Mouse (Mus musculus) erythroid progenitor cell, adult 5-6 weeks (primary cell): Measurements from ENCODE around the gene Klrk1. TPM values are rescaled to one million over a fixed set of nuclear protein-coding genes. Genes with fewer than 3 reads are reported as not detected.
"Not testable (repeated sequence)": the region's sequence is repeated elsewhere in the genome, so short reads cannot be mapped to it uniquely, and the experiment has no call there.

Experiments used
- ATAC-seq: replicated peaks from 2 replicates; pipeline ENCODE4 v1.8.0; 2016; ENCODE audit warnings: moderate number of reproducible peaks, mild to moderate bottlenecking, moderate TSS enrichment, inconsistent platforms; ENCODE audit not compliant: poor library complexity, low FRiP score, severe bottlenecking
- total RNA-seq, 2 experiments: library from RNA; stranded (forward) in 1 of 2; stranded (reverse) in 1 of 2; fragments of 150-400 nt in 1 of 2; fragments of 186-747, 209-891 nt in 1 of 2; gene quantifications; 2 replicates each; pipeline versions ENCODE4 v1.2.3 to v1.2.4; 2015 to 2017; ENCODE audit warnings: low replicate concordance in 2 of 2

Klrk1 gene
- total RNA-seq (2015; ENCODE audit: low replicate concordance) (1.8 and 2.5 TPM in 2 replicates), total RNA-seq (2017; ENCODE audit: low replicate concordance) (2.7 and 3.5 TPM in 2 replicates)

DNA sequence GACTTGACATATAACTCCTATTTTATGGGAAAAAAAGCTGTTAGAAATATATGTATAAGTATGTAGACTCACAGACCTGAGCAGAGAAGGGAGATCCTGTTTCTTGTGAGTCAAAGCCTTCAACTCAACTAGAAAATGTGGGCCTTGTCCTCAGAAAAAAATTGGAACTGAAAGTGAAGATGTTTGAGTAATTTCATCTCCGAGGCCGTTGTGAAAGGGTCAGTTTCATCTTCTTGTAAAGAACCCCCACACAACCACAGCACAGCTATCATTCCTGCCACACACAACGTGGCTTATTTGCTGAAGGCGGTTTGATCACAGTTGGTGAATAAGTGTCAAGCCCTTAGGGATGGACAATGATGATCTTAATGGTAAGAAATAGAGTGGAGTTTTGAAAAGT is at the start of gene Klrk1:
Gene Klrk1 (minus strand): TSS at position 130 of the 400 bp plus-strand sequence.
- no peak for ATAC-seq

DNA sequence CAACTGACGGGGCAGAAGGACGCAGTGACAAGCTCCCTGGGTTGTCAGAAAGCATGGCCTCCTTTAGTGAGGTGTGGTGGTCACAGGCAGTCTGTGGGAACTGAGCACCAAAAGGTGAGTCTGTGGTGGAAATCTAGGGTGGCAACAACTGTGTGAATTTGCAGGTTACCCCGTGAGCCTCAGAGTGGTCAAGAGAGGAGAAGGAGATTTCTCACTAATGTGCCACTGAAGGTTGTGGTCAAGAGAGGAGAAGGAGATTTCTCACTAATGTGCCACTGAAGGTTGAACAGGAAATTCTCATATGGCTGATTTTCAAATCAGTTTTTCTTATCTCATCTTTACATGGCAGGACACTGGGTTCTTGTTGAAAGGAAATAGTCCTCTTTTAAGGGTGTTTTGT is 37.6 kb upstream of the Klrk1 start:
- ATAC-seq: not testable (repeated sequence)

DNA sequence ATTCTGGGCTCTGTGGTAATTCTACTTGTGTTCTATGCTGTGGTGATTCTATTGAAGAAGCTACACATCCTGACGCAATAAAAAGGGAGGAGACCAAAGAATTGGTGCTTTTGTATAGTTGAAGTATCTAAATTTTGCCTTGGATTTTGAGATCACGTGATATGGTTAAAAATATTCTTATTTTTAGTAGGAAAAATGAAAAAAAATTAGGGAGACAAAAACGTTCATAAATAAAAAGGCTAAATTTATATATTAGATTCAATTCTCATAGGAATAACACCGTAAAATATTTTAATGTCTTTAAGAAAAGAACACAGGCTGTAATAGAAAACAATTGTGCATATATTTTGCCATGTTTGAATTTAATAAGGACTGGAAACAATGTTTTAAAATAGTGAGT is 36.9 kb upstream of the Klrk1 start, which contains the start of gene Klrc2:
Gene Klrc2 (minus strand): TSS at position 101 of the 400 bp plus-strand sequence.
- not testable (repeated sequence) for ATAC-seq

DNA sequence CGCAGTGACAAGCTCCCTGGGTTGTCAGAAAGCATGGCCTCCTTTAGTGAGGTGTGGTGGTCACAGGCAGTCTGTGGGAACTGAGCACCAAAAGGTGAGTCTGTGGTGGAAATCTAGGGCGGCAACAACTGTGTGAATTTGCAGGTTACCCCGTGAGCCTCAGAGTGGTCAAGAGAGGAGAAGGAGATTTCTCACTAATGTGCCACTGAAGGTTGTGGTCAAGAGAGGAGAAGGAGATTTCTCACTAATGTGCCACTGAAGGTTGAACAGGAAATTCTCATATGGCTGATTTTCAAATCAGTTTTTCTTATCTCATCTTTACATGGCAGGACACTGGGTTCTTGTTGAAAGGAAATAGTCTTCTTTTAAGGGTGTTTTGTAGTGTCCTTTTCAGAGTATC is 20.4 kb upstream of the Klrk1 start:
- not testable (repeated sequence) for ATAC-seq

DNA sequence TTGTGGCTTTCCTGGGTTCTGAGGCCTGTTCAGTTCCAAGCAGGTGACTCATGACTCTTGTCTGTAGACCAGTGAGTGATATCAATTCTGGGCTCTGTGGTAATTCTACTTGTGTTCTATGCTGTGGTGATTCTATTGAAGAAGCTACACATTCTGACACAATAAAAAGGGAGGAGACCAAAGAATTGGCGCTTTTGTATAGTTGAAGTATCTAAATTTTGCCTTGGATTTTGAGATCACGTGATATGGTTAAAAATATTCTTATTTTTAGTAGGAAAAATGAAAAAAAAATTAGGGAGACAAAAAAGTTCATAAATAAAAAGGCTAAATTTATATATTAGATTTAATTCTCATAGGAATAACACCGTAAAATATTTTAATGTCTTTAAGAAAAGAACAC is 19.6 kb upstream of the Klrk1 start, which contains the start of gene Klrc3:
Gene Klrc3 (minus strand): TSS at position 101 of the 400 bp plus-strand sequence.
- ATAC-seq: 0 out of 2 replicates have a peak, but pooled peaks have one; percentile 29

DNA sequence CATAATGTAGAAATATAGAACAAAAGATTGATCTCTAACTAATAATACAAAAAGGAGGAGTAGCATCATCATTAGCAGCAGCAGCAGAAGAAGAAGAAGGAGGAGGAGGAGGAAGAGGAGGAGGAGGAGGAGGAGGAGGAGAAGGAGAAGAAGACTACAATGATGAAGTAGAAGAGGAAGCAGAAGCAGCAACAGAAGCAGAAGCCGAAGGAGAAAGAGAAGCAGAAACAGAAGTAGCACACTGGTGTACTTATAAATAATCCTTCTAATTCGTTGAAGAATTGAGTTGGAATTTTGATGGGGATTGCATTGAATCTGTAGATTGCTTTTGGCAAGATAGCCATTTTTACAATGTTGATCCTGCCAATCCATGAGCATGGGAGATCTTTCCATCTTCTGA is 7.4 kb upstream of the Klrk1 start:
- ATAC-seq: not testable (repeated sequence)

DNA sequence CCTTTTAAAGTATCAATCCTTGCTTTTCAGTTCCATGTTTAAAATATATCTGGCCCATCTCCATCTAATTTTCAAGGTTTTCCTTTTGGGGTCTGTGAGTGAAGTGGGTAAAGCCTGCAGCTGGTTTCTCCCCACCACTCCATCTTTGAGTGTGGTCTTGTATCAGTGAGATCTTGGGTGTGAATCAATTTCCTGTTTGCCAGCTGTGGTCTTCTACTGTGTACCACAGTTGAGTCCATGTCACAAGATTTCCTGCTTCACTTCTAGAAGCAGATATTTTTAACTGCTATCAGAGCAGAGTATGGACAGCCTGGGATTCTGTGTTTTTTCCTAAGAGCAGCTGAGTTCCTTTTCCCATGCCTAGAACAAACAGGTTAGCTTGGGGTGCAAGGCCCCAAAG is 15.3 kb downstream of the Klrk1 start:
- ATAC-seq: no peak

DNA sequence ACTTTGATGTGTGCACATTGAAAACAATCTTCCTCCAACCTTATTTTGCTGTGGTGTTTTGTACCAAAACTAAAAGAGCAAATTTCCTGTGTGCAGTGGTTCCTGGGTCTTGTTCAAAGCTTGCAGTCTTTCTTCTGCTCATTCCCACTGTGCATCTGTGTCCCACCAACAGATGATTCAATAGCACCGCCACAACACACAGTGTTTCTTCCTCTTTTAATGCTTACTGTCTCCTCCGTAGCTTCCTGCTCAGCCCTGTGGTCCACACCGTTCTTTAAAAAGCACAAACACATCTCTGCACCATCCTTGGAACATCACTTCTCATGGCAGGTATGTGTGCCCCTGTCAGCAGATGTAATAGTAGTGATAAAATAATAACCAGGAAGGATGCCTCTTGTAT is 32.2 kb downstream of the Klrk1 start, which contains the start of gene Klrd1:
Gene Klrd1 (plus strand): TSS at position 275 of the 400 bp plus-strand sequence.
- ATAC-seq: no peak

DNA sequence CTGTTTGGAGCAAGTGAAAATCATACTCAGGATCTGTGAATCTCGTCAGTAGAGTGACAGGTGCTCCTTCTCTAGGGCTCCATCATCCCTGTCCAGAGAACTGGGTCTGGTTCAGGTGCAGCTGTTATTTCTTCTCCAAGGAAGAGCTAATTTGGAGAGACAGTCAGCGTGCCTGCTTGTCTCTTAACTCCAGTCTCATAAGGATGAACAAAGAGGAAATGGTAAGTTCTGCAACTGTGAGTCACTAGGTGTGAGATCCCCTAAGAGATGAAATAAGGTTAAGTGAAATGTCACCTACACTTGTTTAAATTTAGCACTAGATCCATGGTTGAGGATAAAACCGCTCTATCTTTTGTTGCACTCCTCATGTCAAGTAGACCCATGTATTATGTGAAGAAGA is 40.6 kb downstream of the Klrk1 start:
- ATAC-seq: no peak

DNA sequence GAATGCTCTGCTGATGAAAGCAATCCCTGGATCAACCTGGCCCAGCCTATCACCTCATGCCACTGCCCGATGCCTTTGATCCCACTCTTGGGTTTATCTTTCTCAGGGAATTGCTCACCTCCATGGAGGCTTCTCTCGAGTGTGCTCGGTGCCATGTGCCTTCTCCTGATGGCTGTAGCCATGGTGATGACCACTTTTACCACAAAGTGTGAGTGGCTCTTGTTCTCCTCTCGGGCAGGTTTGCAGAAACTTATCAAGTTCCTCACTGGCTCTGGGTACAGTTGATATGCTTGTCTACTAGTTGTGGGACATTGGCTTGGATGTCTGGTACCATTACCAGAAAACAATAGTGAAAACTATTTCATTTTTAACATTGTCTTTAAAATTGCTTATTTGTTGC is 41.8 kb downstream of the Klrk1 start:
- ATAC-seq: no peak

DNA sequence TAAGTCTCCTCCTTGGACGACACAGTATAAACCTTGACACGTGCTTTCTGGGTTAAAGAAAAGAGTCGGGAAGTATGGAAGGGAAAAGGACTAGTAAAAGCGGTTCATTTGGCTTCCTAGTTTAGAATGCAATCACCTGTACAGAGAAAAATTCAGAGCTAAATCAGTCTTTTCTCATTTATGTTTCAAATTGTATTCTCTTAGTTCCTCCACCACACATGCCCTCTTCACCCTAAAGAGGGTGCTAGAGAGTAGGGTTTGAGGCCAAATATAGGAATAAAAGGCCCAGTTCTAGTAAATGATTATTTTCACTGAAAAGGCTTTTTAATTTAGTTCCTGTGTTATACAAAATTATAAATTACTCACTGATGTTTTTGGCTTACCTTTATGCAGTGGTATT is 42.4 kb downstream of the Klrk1 start:
- no peak for ATAC-seq

DNA sequence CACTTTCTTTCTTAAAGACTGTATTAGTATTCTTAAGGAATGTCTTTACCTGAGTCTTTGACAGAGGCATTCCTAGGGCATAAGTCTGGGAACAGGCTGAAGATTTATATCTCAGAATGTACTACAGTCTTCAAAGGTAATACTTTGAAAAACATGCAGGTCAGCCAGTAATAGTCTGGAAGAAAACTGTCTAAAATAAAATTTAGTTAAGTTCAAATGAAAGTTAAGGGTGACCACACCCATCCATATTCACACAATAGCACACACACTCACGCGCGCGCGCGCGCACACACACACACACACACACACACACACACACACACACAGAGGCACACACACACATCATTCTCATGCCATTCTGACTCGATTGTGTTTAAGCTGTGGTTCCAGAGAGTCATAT is 46.1 kb downstream of the Klrk1 start, which contains the start of gene Klre1:
Gene Klre1 (plus strand): TSS at position 301 of the 400 bp plus-strand sequence.
- no peak for ATAC-seq

DNA sequence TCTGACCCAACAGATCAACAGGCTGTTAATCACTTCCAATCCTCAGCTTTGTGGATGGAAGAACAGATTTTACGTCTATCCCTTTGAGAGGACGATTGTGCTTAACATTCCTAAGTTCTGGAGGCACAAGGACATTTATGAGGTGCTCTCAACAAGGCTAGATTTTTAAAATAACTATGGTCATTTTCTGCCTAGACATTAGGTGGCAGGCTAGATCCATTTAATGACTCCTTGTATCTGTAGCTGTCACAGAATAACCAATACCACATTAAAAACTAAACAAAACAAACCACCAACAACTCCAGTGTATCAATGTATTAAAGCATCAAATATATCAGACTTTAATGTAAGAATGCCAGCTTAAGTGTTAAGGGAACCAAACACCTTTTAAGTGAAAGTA is 48.3 kb downstream of the Klrk1 start:
- no peak for ATAC-seq

DNA sequence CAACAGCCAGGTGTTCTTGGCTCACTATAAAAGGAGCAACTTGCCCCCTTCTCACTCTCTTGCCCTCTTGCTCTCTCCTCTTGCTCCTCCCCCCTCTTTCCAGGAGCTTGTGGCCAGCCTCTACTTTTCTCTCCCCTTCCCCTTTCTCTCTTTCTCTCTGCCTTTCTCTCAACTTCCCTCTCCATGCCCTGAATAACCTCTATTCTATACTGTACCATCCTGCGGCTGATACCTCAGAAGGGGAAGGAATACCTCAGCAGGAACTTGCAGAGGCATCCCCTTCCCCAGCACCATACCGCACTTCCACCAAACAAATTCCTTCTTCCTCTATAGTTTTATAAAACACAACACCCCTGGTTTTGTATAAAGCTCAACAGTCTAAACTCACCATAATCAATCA is 58.4 kb downstream of the Klrk1 start:
- no peak for ATAC-seq

Other genes starting within 250 kb of the Klrk1 start
- gene Clec12b, start 238.0 kb downstream of the Klrk1 start, total RNA-seq (2015; ENCODE audit: low replicate concordance): not detected in 2 replicates
- not detected in 2 replicates for gene Clec12b, start 238.0 kb downstream of the Klrk1 start, total RNA-seq (2017; ENCODE audit: low replicate concordance)
- 8.3 TPM in 1 of 2 replicates, not detected in the other for gene Clec1b, start 226.6 kb downstream of the Klrk1 start, total RNA-seq (2015; ENCODE audit: low replicate concordance)
- 2.7 TPM in 1 of 2 replicates, not detected in the other for gene Clec1b, start 226.6 kb downstream of the Klrk1 start, total RNA-seq (2017; ENCODE audit: low replicate concordance)
- 0.72 TPM in 1 of 2 replicates, not detected in the other for gene Clec9a, start 215.0 kb downstream of the Klrk1 start, total RNA-seq (2015; ENCODE audit: low replicate concordance)
- gene Clec9a, start 215.0 kb downstream of the Klrk1 start, total RNA-seq (2017; ENCODE audit: low replicate concordance): 0.13 TPM in 1 of 2 replicates, not detected in the other
- gene Clec1a, start 171.9 kb downstream of the Klrk1 start, total RNA-seq (2015; ENCODE audit: low replicate concordance): not detected in 2 replicates
- gene Clec1a, start 171.9 kb downstream of the Klrk1 start, total RNA-seq (2017; ENCODE audit: low replicate concordance): 2.0 TPM in 1 of 2 replicates, not detected in the other
- 3.4 and 4.3 TPM in 2 replicates for gene Olr1, start 116.7 kb downstream of the Klrk1 start, total RNA-seq (2015; ENCODE audit: low replicate concordance)
- 2.2 and 5.6 TPM in 2 replicates for gene Olr1, start 116.7 kb downstream of the Klrk1 start, total RNA-seq (2017; ENCODE audit: low replicate concordance)
- not detected in 2 replicates for gene Tmem52b, start 111.3 kb downstream of the Klrk1 start, total RNA-seq (2015; ENCODE audit: low replicate concordance)
- gene Tmem52b, start 111.3 kb downstream of the Klrk1 start, total RNA-seq (2017; ENCODE audit: low replicate concordance): not detected in 2 replicates
- gene Gabarapl1, start 90.7 kb downstream of the Klrk1 start, total RNA-seq (2015; ENCODE audit: low replicate concordance): 2.1 and 6.5 TPM in 2 replicates
- 9.8 and 17.5 TPM in 2 replicates for gene Gabarapl1, start 90.7 kb downstream of the Klrk1 start, total RNA-seq (2017; ENCODE audit: low replicate concordance)
- not detected in 2 replicates for gene Klre1, start 46.0 kb downstream of the Klrk1 start, total RNA-seq (2015; ENCODE audit: low replicate concordance)
- not detected in 2 replicates for gene Klre1, start 46.0 kb downstream of the Klrk1 start, total RNA-seq (2017; ENCODE audit: low replicate concordance)
- gene Klrd1, start 32.1 kb downstream of the Klrk1 start, total RNA-seq (2015; ENCODE audit: low replicate concordance): 10.5 and 10.8 TPM in 2 replicates
- 2.8 TPM in 1 of 2 replicates, not detected in the other for gene Klrd1, start 32.1 kb downstream of the Klrk1 start, total RNA-seq (2017; ENCODE audit: low replicate concordance)
- not detected in 2 replicates for gene Klrc3, start 19.5 kb upstream of the Klrk1 start, total RNA-seq (2015; ENCODE audit: low replicate concordance)
- not detected in 2 replicates for gene Klrc3, start 19.5 kb upstream of the Klrk1 start, total RNA-seq (2017; ENCODE audit: low replicate concordance)
- 1.3 and 2.2 TPM in 2 replicates for gene Klrc2, start 36.8 kb upstream of the Klrk1 start, total RNA-seq (2015; ENCODE audit: low replicate concordance)
- gene Klrc2, start 36.8 kb upstream of the Klrk1 start, total RNA-seq (2017; ENCODE audit: low replicate concordance): 0.90 TPM in 1 of 2 replicates, not detected in the other
- 2.5 TPM in 1 of 2 replicates, not detected in the other for gene Klrc1, start 55.1 kb upstream of the Klrk1 start, total RNA-seq (2015; ENCODE audit: low replicate concordance)
- gene Klrc1, start 55.1 kb upstream of the Klrk1 start, total RNA-seq (2017; ENCODE audit: low replicate concordance): 7.7 TPM in 1 of 2 replicates, not detected in the other
- not detected in 2 replicates for gene Klri1, start 93.3 kb upstream of the Klrk1 start, total RNA-seq (2015; ENCODE audit: low replicate concordance)
- gene Klri1, start 93.3 kb upstream of the Klrk1 start, total RNA-seq (2017; ENCODE audit: low replicate concordance): 2.4 and 4.0 TPM in 2 replicates
- not detected in 2 replicates for gene Klri2, start 116.6 kb upstream of the Klrk1 start, total RNA-seq (2015; ENCODE audit: low replicate concordance)
- 0.39 TPM in 1 of 2 replicates, not detected in the other for gene Klri2, start 116.6 kb upstream of the Klrk1 start, total RNA-seq (2017; ENCODE audit: low replicate concordance)
- gene Gm156, start 160.4 kb upstream of the Klrk1 start, total RNA-seq (2015; ENCODE audit: low replicate concordance): not detected in 2 replicates
- not detected in 2 replicates for gene Gm156, start 160.4 kb upstream of the Klrk1 start, total RNA-seq (2017; ENCODE audit: low replicate concordance)
- gene Gm17631, start 238.8 kb upstream of the Klrk1 start, total RNA-seq (2015; ENCODE audit: low replicate concordance): not detected in 2 replicates
- gene Gm17631, start 238.8 kb upstream of the Klrk1 start, total RNA-seq (2017; ENCODE audit: low replicate concordance): not detected in 2 replicates